ENCODE assay signal across 8 mouse cellular contexts in genomic region chr17:5377930-5378310, GRCm38 (mm10). TPM values are rescaled to one million over a fixed set of nuclear protein-coding genes. Genes with fewer than 3 reads are reported as not detected.
A peak's percentile ranks its signal among the peaks of the same experiment; 100 is the strongest.
DNase-seq lines count a peak whose midpoint lies in the region; ATAC-seq and TF ChIP-seq lines count a peak whose summit lies in the region.

No protein-coding gene starts in this region.

- no peaks in the 10 kb centered on the region for H3K79me2 ChIP-seq in CH12.LX (replicated peaks; ENCODE audit: control insufficient read depth, extremely low read depth, insufficient read depth, poor library complexity, severe bottlenecking)
- no peaks in the 10 kb centered on the region for H3K79me2 ChIP-seq in liver, adult 2 months (ENCODE audit: control insufficient read depth, insufficient read depth, low read length)

- no peak for TF ChIP-seq CTCF in CH12.LX (conservative IDR thresholded peaks at IDR 0.05 in 1 of 2, IDR thresholded peaks at IDR 0.05 in 1 of 2; ENCODE audit: low read depth in 2 of 2, low read length in 2 of 2)
- TF ChIP-seq CTCF in liver, adult 2 months (IDR thresholded peaks at IDR 0.05; ENCODE audit: low read depth, low read length) = no peak

- H3K27ac ChIP-seq in CH12.LX (ENCODE audit: insufficient read depth, low read depth) = no peak overlapping the region
- H3K27ac ChIP-seq in embryonic facial prominence, embryonic 11.5 days (replicated peaks; ENCODE audit: low read depth, low read length) = no peak overlapping the region
- no peak overlapping the region for H3K27ac ChIP-seq in liver, adult 2 months (replicated peaks; ENCODE audit: insufficient read depth, low read depth, low read length)

- H3K9me3 ChIP-seq in CH12.LX (replicated peaks; ENCODE audit: low read length) = no peaks in the 10 kb centered on the region
- H3K9me3 ChIP-seq in embryonic facial prominence, embryonic 11.5 days (replicated peaks; ENCODE audit: control insufficient read depth, low read length) = no peaks in the 10 kb centered on the region

- no peaks in the 10 kb centered on the region for H3K36me3 ChIP-seq in CH12.LX (replicated peaks in 1 of 2; ENCODE audit: control insufficient read depth in 1 of 2, insufficient read depth in 1 of 2, low read length in 1 of 2)
- H3K36me3 ChIP-seq in embryonic facial prominence, embryonic 11.5 days (replicated peaks; ENCODE audit: control insufficient read depth, insufficient read depth, low read depth, low read length) = no peaks in the 10 kb centered on the region
- H3K36me3 ChIP-seq in liver, adult 2 months (ENCODE audit: control insufficient read depth, insufficient read depth, low read length) = no peaks in the 10 kb centered on the region

- no peaks in the 10 kb centered on the region for H3K4me1 ChIP-seq in CH12.LX (ENCODE audit: control insufficient read depth in 1 of 2, insufficient read depth in 2 of 2)
- H3K4me1 ChIP-seq in embryonic facial prominence, embryonic 11.5 days (ENCODE audit: control insufficient read depth, insufficient read depth, low read length) = no peaks in the 10 kb centered on the region
- H3K4me1 ChIP-seq in liver, adult 2 months (ENCODE audit: control insufficient read depth, insufficient read depth, low read length) = no peaks in the 10 kb centered on the region

- H3K4me3 ChIP-seq in CH12.LX (replicated peaks in 1 of 3; ENCODE audit: low read depth in 2 of 3, low read length in 2 of 3, poor library complexity in 1 of 3) = no peak overlapping the region
- no peak overlapping the region for H3K4me3 ChIP-seq in embryonic facial prominence, embryonic 11.5 days (ENCODE audit: low read depth, low read length)
- H3K4me3 ChIP-seq in liver, adult 2 months (ENCODE audit: insufficient read depth, low read depth, low read length) = no peak overlapping the region

- WGBS in embryonic facial prominence, embryonic 11.5 days = 30% methylated on average over 7 of the region's 7 CpGs
- WGBS in liver, adult 2 months = 22% methylated on average over 7 of the region's 7 CpGs

- intact Hi-C loops in gastrocnemius, postnatal 36 days (cut with DNase I) = no loop called here

- no peak for TF ChIP-seq POLR2A in CH12.LX (IDR thresholded peaks at IDR 0.05; ENCODE audit: low read depth, low read length)
- no peak for TF ChIP-seq POLR2A in liver, adult 2 months (IDR thresholded peaks at IDR 0.05; ENCODE audit: extremely low read depth, insufficient read depth, low read length)

- DNase-seq in gastrocnemius, adult 18-20 months (ENCODE audit: low spot score) = peak; percentile 11
- DNase-seq in gastrocnemius, postnatal 36 days = no peak
- DNase-seq in CH12.LX (ENCODE audit: extremely low read depth) = peak; percentile 33
- peak; percentile 23 for DNase-seq in embryonic facial prominence, embryonic 11.5 days (ENCODE audit: low spot score)
- DNase-seq in liver, adult 2 months (ENCODE audit: extremely low read depth, low read depth, low spot score) = peak; percentile 26
- peak; percentile 85 for DNase-seq in thymus, postnatal 4 days
- DNase-seq in right cerebral cortex, postnatal 10 days (ENCODE audit: low spot score in 2 of 2) = no peak
- no peak for DNase-seq in frontal cortex, adult 2 months (ENCODE audit: extremely low spot score in 1 of 2, low spot score in 1 of 2)

- H3K4me2 ChIP-seq in CH12.LX (ENCODE audit: insufficient read depth, low read depth, poor library complexity, severe bottlenecking) = peak overlapping the region; percentile 5; the same call in 1 of the 2 replicates
- H3K4me2 ChIP-seq in embryonic facial prominence, embryonic 11.5 days (ENCODE audit: low read depth, low read length) = no peak overlapping the region

- H3K27me3 ChIP-seq in CH12.LX (replicated peaks) = peaks cover 7% of the 10 kb centered on the region
- H3K27me3 ChIP-seq in embryonic facial prominence, embryonic 11.5 days (ENCODE audit: control insufficient read depth, insufficient read depth, low read length) = no peaks in the 10 kb centered on the region
- H3K27me3 ChIP-seq in liver, adult 2 months (ENCODE audit: control insufficient read depth, insufficient read depth, low read length) = no peaks in the 10 kb centered on the region

- dilution Hi-C loops in CH12.LX (cut with MboI; ENCODE audit: extremely low pct_ligation_motif_present, extremely low pct_unique_long_range_greater_than_20kb, low sequenced_read_pairs) = no loop called here

- ATAC-seq in embryonic facial prominence, embryonic 11.5 days (replicated peaks; ENCODE audit: insufficient number of reproducible peaks, low FRiP score, low TSS enrichment, low read depth) = no peak

- no peak for TF ChIP-seq EP300 in CH12.LX (IDR thresholded peaks at IDR 0.05; ENCODE audit: low read length)

- no peak overlapping the region for H3K9ac ChIP-seq in CH12.LX (ENCODE audit: insufficient read depth, low read depth)
- H3K9ac ChIP-seq in embryonic facial prominence, embryonic 11.5 days (replicated peaks; ENCODE audit: low read length) = no peak overlapping the region
- H3K9ac ChIP-seq in liver, adult 2 months (ENCODE audit: low read depth, low read length) = no peak overlapping the region

- in situ Hi-C loops in CH12.LX (cut with MboI; ENCODE audit: low pct_ligation_motif_present, low pct_unique_long_range_greater_than_20kb, low sequenced_read_pairs) = loop anchor here (25.0 kb wide), 1 partner anchor 591 kb away; no protein-coding TSS in a partner anchor

- TF ChIP-seq RAD21 in CH12.LX (IDR thresholded peaks at IDR 0.05; ENCODE audit: low read depth, low read length) = no peak

TF ChIP-seq in CH12.LX, 34 proteins besides CTCF, POLR2A, EP300 and RAD21:
- no peak for TF ChIP-seq GABPA (IDR thresholded peaks at IDR 0.05; ENCODE audit: insufficient replicate concordance, low read depth, low read length)
- no peak for TF ChIP-seq RCOR1 (conservative IDR thresholded peaks at IDR 0.05; ENCODE audit: low read depth, low read length)
- TF ChIP-seq ZKSCAN1 (IDR thresholded peaks at IDR 0.05; ENCODE audit: borderline replicate concordance, low read depth, low read length) = no peak
- TF ChIP-seq MXI1 (IDR thresholded peaks at IDR 0.05; ENCODE audit: low read depth, low read length) = no peak
- no peak for TF ChIP-seq ETS1 (conservative IDR thresholded peaks at IDR 0.05; ENCODE audit: low read depth, low read length)
- no peak for TF ChIP-seq PAX5 (IDR thresholded peaks at IDR 0.05; ENCODE audit: low read length)
- TF ChIP-seq USF1 (IDR thresholded peaks at IDR 0.05; ENCODE audit: low read depth, low read length) = no peak
- TF ChIP-seq UBTF (IDR thresholded peaks at IDR 0.05; ENCODE audit: low read depth, low read length) = no peak
- TF ChIP-seq KAT2A (IDR thresholded peaks at IDR 0.05; ENCODE audit: insufficient replicate concordance, low read length) = no peak
- TF ChIP-seq JUND (conservative IDR thresholded peaks at IDR 0.05; ENCODE audit: low read depth, low read length) = no peak
- no peak for TF ChIP-seq HCFC1 (IDR thresholded peaks at IDR 0.05; ENCODE audit: low read depth, low read length)
- no peak for TF ChIP-seq TCF12 (IDR thresholded peaks at IDR 0.05; ENCODE audit: low read depth, low read length)
- TF ChIP-seq ZMIZ1 (IDR thresholded peaks at IDR 0.05; ENCODE audit: low read depth, low read length) = no peak
- no peak for TF ChIP-seq TBP (conservative IDR thresholded peaks at IDR 0.05; ENCODE audit: low read depth, low read length)
- no peak for TF ChIP-seq USF2 (conservative IDR thresholded peaks at IDR 0.05; ENCODE audit: low read depth, low read length)
- TF ChIP-seq IRF4 (IDR thresholded peaks at IDR 0.05; ENCODE audit: low read depth, low read length) = no peak
- no peak for TF ChIP-seq ELF1 (IDR thresholded peaks at IDR 0.05; ENCODE audit: low read depth, low read length)
- no peak for TF ChIP-seq ZC3H11A (IDR thresholded peaks at IDR 0.05; ENCODE audit: low read depth, low read length)
- TF ChIP-seq JUN (IDR thresholded peaks at IDR 0.05; ENCODE audit: insufficient read depth, low read depth, low read length) = no peak
- TF ChIP-seq MAZ (IDR thresholded peaks at IDR 0.05; ENCODE audit: low read depth, low read length) = no peak
TF ChIP-seq in CH12.LX: peak in this region for 0.

RNA-seq across cellular contexts. Expression of gene Ldhal6b, which starts 40.6 kb away (rescaled TPM):
- under 1 TPM; 0.37 to 0.45 TPM for total RNA-seq in gastrocnemius, adult 18-20 months (2021)
- total RNA-seq in gastrocnemius, postnatal 36 days (2021) = under 1 TPM; 0.47 to 0.82 TPM
- total RNA-seq in CH12.LX (2012; rRNA removed) = 0.25 and 0.59 TPM in 2 replicates
- 0.15 and 0.59 TPM in 2 replicates for total RNA-seq in CH12.LX (2014; rRNA removed)
- not detected in 2 replicates for polyA plus RNA-seq in CH12.LX (2012; ENCODE audit: insufficient read length, low read depth)
- polyA plus RNA-seq in embryonic facial prominence, embryonic 11.5 days (2014; fragmentation: Nextera tagmentation; extraction: Ambion mirVana) = not detected in 2 replicates
- total RNA-seq in liver, adult 2 months (2014; rRNA removed) = 0.46 and 0.74 TPM in 2 replicates
- polyA plus RNA-seq in liver, adult 2 months (2012; rRNA removed) = 0.32 TPM in 1 of 2 replicates, not detected in the other
- 1.2 and 1.4 TPM in 2 replicates for polyA plus RNA-seq in frontal cortex, adult 2 months (2012; rRNA removed)

Comparison
In these comparisons a context has a peak if more than half of its experiments do, and no peak if none do; other contexts are left out.
1. DNase-seq: peak in gastrocnemius, adult 18-20 months (single experiment), CH12.LX (single experiment), embryonic facial prominence, embryonic 11.5 days (single experiment), liver, adult 2 months (single experiment) and thymus, postnatal 4 days (single experiment); none in gastrocnemius, postnatal 36 days (0 of 2), right cerebral cortex, postnatal 10 days (0 of 2) and frontal cortex, adult 2 months (0 of 2).